Mouse (Mus musculus): Measurements from ENCODE around the gene Gm13769. TPM values are rescaled to one million over a fixed set of nuclear protein-coding genes. Genes with fewer than 3 reads are reported as not detected.
"Not testable (repeated sequence)": the region's sequence is repeated elsewhere in the genome, so short reads cannot be mapped to it uniquely, and the experiment has no call there.

Gm13769 gene
- 0.88 TPM in 1 of 2 replicates, not detected in the other for polyA plus RNA-seq (2011; ENCODE audit: insufficient read length, low read depth, missing spikeins)

- H3K27ac ChIP-seq (ENCODE audit: insufficient read depth, low read length); H3K4me3 ChIP-seq (ENCODE audit: insufficient read depth, low read length); H3K4me1 ChIP-seq (ENCODE audit: control insufficient read depth, insufficient read depth, low read length): not testable (repeated sequence)
Observed at GRCm38 (mm10) chr2:90321900-90322299, at the start of gene Gm13769. Gene Gm13769, plus strand, starts transcription at chr2:90322200.

GRCm38 (mm10) chr2:90292741-90293140 lies 29.3 kb upstream of the Gm13769 start, which contains the start of gene Olfr1272:
Gene Olfr1272, minus strand, starts transcription at chr2:90292841.
- Histone ChIP-seq H3K4me3 (ENCODE audit: insufficient read depth, low read length) (no peak within 1 kb of the TSS), H3K4me1 (ENCODE audit: control insufficient read depth, insufficient read depth, low read length) (no peaks in the 10 kb centered on the region), H3K27ac (ENCODE audit: insufficient read depth, low read length) (no peak within 1 kb of the TSS)
- no peak for TF ChIP-seq POLR2A (IDR thresholded peaks at IDR 0.05; ENCODE audit: low read depth, low read length)
- no peak for TF ChIP-seq CTCF (IDR thresholded peaks at IDR 0.05; ENCODE audit: borderline replicate concordance, insufficient read depth, low read length)

- H3K27ac ChIP-seq (ENCODE audit: insufficient read depth, low read length); H3K4me1 ChIP-seq (ENCODE audit: control insufficient read depth, insufficient read depth, low read length); H3K4me3 ChIP-seq (ENCODE audit: insufficient read depth, low read length): not testable (repeated sequence)
Observed at GRCm38 (mm10) chr2:90346694-90347093, 24.7 kb downstream of the Gm13769 start.

GRCm38 (mm10) chr2:90351047-90351446 lies 29.0 kb downstream of the Gm13769 start:
- H3K4me1 ChIP-seq (ENCODE audit: control insufficient read depth, insufficient read depth, low read length): not testable (repeated sequence)

GRCm38 (mm10) chr2:90351540-90351939 lies 29.5 kb downstream of the Gm13769 start:
- not testable (repeated sequence) for H3K27ac ChIP-seq (ENCODE audit: insufficient read depth, low read length); H3K4me1 ChIP-seq (ENCODE audit: control insufficient read depth, insufficient read depth, low read length); H3K4me3 ChIP-seq (ENCODE audit: insufficient read depth, low read length)

More at GRCm38 (mm10) chr2:90351047-90351446, 29.0 kb downstream of the Gm13769 start:
- H3K27ac ChIP-seq (ENCODE audit: insufficient read depth, low read length); H3K4me3 ChIP-seq (ENCODE audit: insufficient read depth, low read length): not testable (repeated sequence)

GRCm38 (mm10) chr2:90359229-90359628 lies 37.2 kb downstream of the Gm13769 start:
- not testable (repeated sequence) for H3K4me3 ChIP-seq (ENCODE audit: insufficient read depth, low read length); H3K4me1 ChIP-seq (ENCODE audit: control insufficient read depth, insufficient read depth, low read length); H3K27ac ChIP-seq (ENCODE audit: insufficient read depth, low read length)

- H3K27ac ChIP-seq (ENCODE audit: insufficient read depth, low read length); H3K4me3 ChIP-seq (ENCODE audit: insufficient read depth, low read length); H3K4me1 ChIP-seq (ENCODE audit: control insufficient read depth, insufficient read depth, low read length): not testable (repeated sequence)
Observed at GRCm38 (mm10) chr2:90360199-90360598, 38.2 kb downstream of the Gm13769 start.

Other genes with a start within 250 kb of the Gm13769 start
- not detected in 2 replicates for gene Olfr1269, start 200.8 kb upstream of the Gm13769 start, polyA plus RNA-seq (2011; ENCODE audit: insufficient read length, low read depth, missing spikeins)
- gene Olfr32, start 179.9 kb upstream of the Gm13769 start, polyA plus RNA-seq (2011; ENCODE audit: insufficient read length, low read depth, missing spikeins): not detected in 2 replicates
- not detected in 2 replicates for gene Olfr1270, start 169.1 kb upstream of the Gm13769 start, polyA plus RNA-seq (2011; ENCODE audit: insufficient read length, low read depth, missing spikeins)
- not detected in 2 replicates for gene Olfr1506, start 97.7 kb upstream of the Gm13769 start, polyA plus RNA-seq (2011; ENCODE audit: insufficient read length, low read depth, missing spikeins)
- not detected in 2 replicates for gene Olfr142, start 64.6 kb upstream of the Gm13769 start, polyA plus RNA-seq (2011; ENCODE audit: insufficient read length, low read depth, missing spikeins)
- not detected in 2 replicates for gene Olfr1271, start 51.2 kb upstream of the Gm13769 start, polyA plus RNA-seq (2011; ENCODE audit: insufficient read length, low read depth, missing spikeins)
- not detected in 2 replicates for gene Olfr1272, start 29.4 kb upstream of the Gm13769 start, polyA plus RNA-seq (2011; ENCODE audit: insufficient read length, low read depth, missing spikeins)
- gene Olfr1274-ps, start 76.5 kb downstream of the Gm13769 start, polyA plus RNA-seq (2011; ENCODE audit: insufficient read length, low read depth, missing spikeins): not detected in 2 replicates